Mouse (Mus musculus) megakaryocyte, embryonic 14.5 days (primary cell): ENCODE results near the gene Reep3.

ENCODE experiments used
- FLI1 ChIP-seq: IDR thresholded peaks from 2 replicates; pipeline ENCODE4 v1.6.1; 2012; ENCODE audit warnings: low read length, inconsistent platforms, mixed read lengths
- GATA1 ChIP-seq: IDR thresholded peaks from 3 replicates; pipeline ENCODE4 v1.6.1; 2012; ENCODE audit warnings: mixed read lengths, low read length, inconsistent platforms, borderline replicate concordance

DNA sequence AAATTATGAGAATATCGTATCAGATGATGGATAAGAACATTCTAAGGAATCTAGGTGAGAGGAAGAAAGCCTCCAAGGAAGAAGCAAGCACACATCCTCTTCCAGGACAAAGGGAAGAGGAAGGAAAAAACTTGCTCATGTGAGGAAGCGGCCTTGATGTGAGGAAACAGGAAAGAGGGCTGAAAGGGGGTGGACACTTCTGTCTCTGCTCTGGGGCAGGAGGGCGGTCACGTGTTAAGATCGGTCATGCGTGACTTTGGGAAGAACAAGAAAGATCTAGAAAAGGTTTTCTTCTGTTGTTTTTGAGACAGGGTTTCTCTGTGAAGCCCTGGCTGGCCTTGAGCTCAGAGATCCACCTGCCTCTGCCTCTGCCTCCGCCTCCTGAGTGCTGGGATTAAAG is 53.5 kb downstream of the Reep3 start:
- TF ChIP-seq GATA1, result no peak
- no peak for TF ChIP-seq FLI1
